Mouse (Mus musculus): Measurements from ENCODE around the gene Dctpp1.

Gene Dctpp1

GRCm38 (mm10) chr7:127231826-127232621 is 28.5 kb downstream of the Dctpp1 start:
- in situ Hi-C loops (cut with MboI, MseI) = no loop called here

- in situ Hi-C loops (cut with MboI, MseI) = no loop called here
Measured at GRCm38 (mm10) chr7:127231376-127231775, 29.1 kb downstream of the Dctpp1 start.

GRCm38 (mm10) chr7:127228615-127229303 is 31.8 kb downstream of the Dctpp1 start:
- in situ Hi-C loops (cut with MboI, MseI) = no loop called here

- in situ Hi-C loops (cut with MboI, MseI) = no loop called here
Measured at GRCm38 (mm10) chr7:127225147-127225995, 35.1 kb downstream of the Dctpp1 start.

GRCm38 (mm10) chr7:127224616-127225015 is 35.9 kb downstream of the Dctpp1 start:
- in situ Hi-C loops (cut with MboI, MseI) = no loop called here

GRCm38 (mm10) chr7:127223515-127224478 is 36.7 kb downstream of the Dctpp1 start:
- in situ Hi-C loops (cut with MboI, MseI) = no loop called here

- in situ Hi-C loops (cut with MboI, MseI) = no loop called here
Measured at GRCm38 (mm10) chr7:127223106-127223505, 37.4 kb downstream of the Dctpp1 start.

- in situ Hi-C loops (cut with MboI, MseI) = no loop called here
Measured at GRCm38 (mm10) chr7:127220440-127220839, 40.1 kb downstream of the Dctpp1 start.

GRCm38 (mm10) chr7:127218670-127219069 is 41.8 kb downstream of the Dctpp1 start:
- in situ Hi-C loops (cut with MboI, MseI) = no loop called here

- in situ Hi-C loops (cut with MboI, MseI) = no loop called here
Measured at GRCm38 (mm10) chr7:127217901-127218642, 42.4 kb downstream of the Dctpp1 start.

GRCm38 (mm10) chr7:127217475-127217874 is 43.0 kb downstream of the Dctpp1 start:
- in situ Hi-C loops (cut with MboI, MseI) = no loop called here

- in situ Hi-C loops (cut with MboI, MseI) = no loop called here
Measured at GRCm38 (mm10) chr7:127216307-127216706, 44.2 kb downstream of the Dctpp1 start.

GRCm38 (mm10) chr7:127214981-127215871 is 45.3 kb downstream of the Dctpp1 start:
- in situ Hi-C loops (cut with MboI, MseI) = no loop called here

GRCm38 (mm10) chr7:127214521-127214920 is 46.0 kb downstream of the Dctpp1 start:
- in situ Hi-C loops (cut with MboI, MseI) = no loop called here

- in situ Hi-C loops (cut with MboI, MseI) = no loop called here
Measured at GRCm38 (mm10) chr7:127213930-127214329, 46.6 kb downstream of the Dctpp1 start.

GRCm38 (mm10) chr7:127213485-127213884 is 47.0 kb downstream of the Dctpp1 start:
- in situ Hi-C loops (cut with MboI, MseI) = no loop called here

- in situ Hi-C loops (cut with MboI, MseI) = no loop called here
Measured at GRCm38 (mm10) chr7:127212432-127213250, 47.9 kb downstream of the Dctpp1 start.

- in situ Hi-C loops (cut with MboI, MseI) = no loop called here
Measured at GRCm38 (mm10) chr7:127211014-127211745, 49.3 kb downstream of the Dctpp1 start.

Measured in regulatory T cell (primary cell).